Mouse (Mus musculus) G1E (cell line): ENCODE data around the gene AL607142.1. TPM values are rescaled to one million over a fixed set of nuclear protein-coding genes. Genes with fewer than 3 reads are reported as not detected.
A peak's percentile ranks its signal among the peaks of the same experiment; 100 is the strongest.

Experiments
- ATAC-seq: 2 replicates; pipeline ENCODE4 v1.8.0; 2016; ENCODE audit warnings: mild to moderate bottlenecking; ENCODE audit not compliant: insufficient number of reproducible peaks, poor library complexity, low FRiP score, severe bottlenecking; ENCODE audit errors: extremely low read depth
- DNase-seq: peaks from one replicate; pipeline ENCODE4 v3.0.0; 2012; ENCODE audit warnings: low spot score
- H3K27me3 ChIP-seq: 2 replicates; pipeline ENCODE4 v1.6.1; 2012; ENCODE audit warnings: mild to moderate bottlenecking, low read length, inconsistent platforms; ENCODE audit not compliant: insufficient read depth
- H3K36me3 ChIP-seq: replicated peaks from 2 replicates; pipeline ENCODE3; 2012; ENCODE audit warnings: mild to moderate bottlenecking, inconsistent platforms
- H3K4me1 ChIP-seq: 2 replicates; pipeline ENCODE4 v1.6.1; 2012; ENCODE audit warnings: low read depth, low read length, inconsistent platforms, mixed read lengths; ENCODE audit not compliant: insufficient read depth
- H3K4me3 ChIP-seq: 2 replicates; pipeline ENCODE4 v1.5.1; 2012; ENCODE audit warnings: low read depth, mild to moderate bottlenecking, inconsistent platforms, low read length, moderate library complexity, mixed read lengths
- H3K9me3 ChIP-seq: replicated peaks from 2 replicates; pipeline ENCODE4 v1.6.1; 2012; ENCODE audit warnings: inconsistent platforms
- CTCF ChIP-seq: IDR thresholded peaks from 2 replicates; pipeline ENCODE4 v1.5.1; 2012; ENCODE audit warnings: low read depth, low read length, inconsistent platforms, mixed read lengths
- GATA1 ChIP-seq: IDR thresholded peaks from 2 replicates; pipeline ENCODE4 v1.6.1; 2012; ENCODE audit warnings: borderline replicate concordance, low read length, inconsistent platforms, mixed read lengths
- GATA2 ChIP-seq: IDR thresholded peaks from 2 replicates; pipeline ENCODE4 v1.6.1; 2012; ENCODE audit warnings: low read depth, low read length, inconsistent platforms, borderline replicate concordance
- POLR2AphosphoS5 ChIP-seq: IDR thresholded peaks from 2 replicates; pipeline ENCODE4 v1.6.1; 2012; ENCODE audit warnings: low read depth, low read length, inconsistent platforms; ENCODE audit not compliant: insufficient replicate concordance
- TAL1 ChIP-seq: conservative IDR thresholded peaks from 2 replicates; pipeline ENCODE4 v1.6.1; 2012; ENCODE audit warnings: low read depth, low read length, inconsistent platforms, mixed read lengths
- polyA plus RNA-seq: library from polyadenylated mRNA; stranded (reverse); fragments of >175 nt; gene quantifications from 2 replicates; pipeline ENCODE4 v1.2.3, GENCODE M21; 2012
- total RNA-seq, 2 experiments: library from RNA; stranded (forward) in 1 of 2; stranded (reverse) in 1 of 2; fragments of 200-1000 nt in 1 of 2; fragments of >200 nt in 1 of 2; fragmentation: Nextera tagmentation in 1 of 2; gene quantifications; 2 replicates each; pipeline ENCODE4 v1.2.3; 2014 to 2017

AL607142.1 gene
- total and polyA plus RNA-seq, 3 experiments: not detected

- no peaks in the 10 kb centered on the region for H3K36me3 ChIP-seq
- H3K4me3 ChIP-seq: peak overlapping the region; percentile 6; the same call in 1 of the 2 replicates
- no peaks in the 10 kb centered on the region for H3K4me1 ChIP-seq
- peaks cover 89% of the 10 kb centered on the region for H3K9me3 ChIP-seq
- DNase-seq: no peak
- no peaks in the 10 kb centered on the region; the same call in 1 of the 2 replicates for H3K27me3 ChIP-seq
- TF ChIP-seq TAL1 (no peak), CTCF (no peak), POLR2AphosphoS5 (no peak), GATA1 (no peak), GATA2 (no peak)
- no peak for ATAC-seq
Observed at GRCm38 (mm10) chr4:120134223-120134622, 69.4 kb downstream of the AL607142.1 start.

GRCm38 (mm10) chr4:120141810-120142209 lies 77.0 kb downstream of the AL607142.1 start:
- ATAC-seq (no peak), DNase-seq (no peak)
- Histone ChIP-seq H3K9me3 (peaks cover 91% of the 10 kb centered on the region), H3K36me3 (no peaks in the 10 kb centered on the region), H3K4me1 (no peaks in the 10 kb centered on the region), H3K27me3 (no peaks in the 10 kb centered on the region), H3K4me3 (no peak overlapping the region)
- TF ChIP-seq POLR2AphosphoS5 (no peak), GATA2 (no peak), GATA1 (no peak), TAL1 (no peak), CTCF (no peak)

DNA sequence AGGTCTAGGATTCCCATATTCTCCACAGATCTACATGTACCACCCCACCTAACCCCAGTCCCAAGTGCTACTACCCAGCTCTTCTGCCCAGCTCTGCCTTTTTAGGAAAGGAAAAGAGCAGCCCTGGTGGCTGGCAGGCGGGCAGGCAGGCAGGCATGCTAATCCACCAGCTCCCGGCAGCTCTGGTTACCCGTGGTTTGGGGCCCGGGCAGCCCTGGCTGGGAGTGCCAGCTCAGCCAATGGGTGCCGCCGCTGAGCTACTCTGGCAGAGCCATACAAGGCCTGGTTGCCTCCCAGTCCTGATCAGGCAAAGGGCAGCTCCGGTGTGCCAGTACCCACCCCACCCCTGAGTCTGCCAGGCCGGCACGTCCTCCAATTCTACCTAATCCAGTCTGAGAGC lies 78.1 kb downstream of the AL607142.1 start:
- H3K36me3 ChIP-seq: no peaks in the 10 kb centered on the region
- peaks cover 91% of the 10 kb centered on the region for H3K9me3 ChIP-seq
- no peaks in the 10 kb centered on the region for H3K27me3 ChIP-seq
- H3K4me1 ChIP-seq: no peaks in the 10 kb centered on the region
- TF ChIP-seq POLR2AphosphoS5 (no peak), GATA2 (no peak), GATA1 (no peak), CTCF (no peak), TAL1 (no peak)
- H3K4me3 ChIP-seq: peak overlapping the region; percentile 1; the same call in 1 of the 2 replicates
- ATAC-seq: no peak
- no peak for DNase-seq

Other genes starting within 250 kb of the AL607142.1 start
- gene Edn2, start 96.2 kb downstream of the AL607142.1 start, total RNA-seq (2014; fragmentation: Nextera tagmentation): not detected in 2 replicates
- gene Edn2, start 96.2 kb downstream of the AL607142.1 start, total RNA-seq (2017): not detected in 2 replicates
- gene Edn2, start 96.2 kb downstream of the AL607142.1 start, polyA plus RNA-seq: not detected in 2 replicates
- not detected in 2 replicates for gene Foxo6, start 222.4 kb downstream of the AL607142.1 start, total RNA-seq (2014; fragmentation: Nextera tagmentation)
- gene Foxo6, start 222.4 kb downstream of the AL607142.1 start, total RNA-seq (2017): not detected in 2 replicates
- not detected in 2 replicates for gene Foxo6, start 222.4 kb downstream of the AL607142.1 start, polyA plus RNA-seq